In genomic region chr3:132839516-132839915, GRCm38 (mm10) we compare ENCODE assay signal across 26 mouse cellular contexts.
DNase-seq lines count a peak whose midpoint lies in the region; ATAC-seq and TF ChIP-seq lines count a peak whose summit lies in the region.
"Had no signal": no experiment of that assay in that cellular context is flagged by ENCODE, and none has a peak within 500 bp of the region (broad histone marks: within the 10 kb centered on the region; RNA-seq: fewer than 3 reads in every experiment).

No protein-coding gene starts in this region.

- TF ChIP-seq POLR2A in thymus, adult 2 months (IDR thresholded peaks at IDR 0.05; ENCODE audit: control insufficient read depth, extremely low read depth, insufficient read depth, low read length, poor library complexity), result no peak
- TF ChIP-seq POLR2A in lung, adult 2 months (IDR thresholded peaks at IDR 0.05; ENCODE audit: borderline replicate concordance, extremely low read depth, low read depth, low read length), result no peak

- no peak for ATAC-seq in midbrain, embryonic 11.5 days (ENCODE audit: low FRiP score)
- ATAC-seq in midbrain, embryonic 13.5 days, result no peak
- no peak for ATAC-seq in forebrain, embryonic 16.5 days
- ATAC-seq: forebrain, embryonic 13.5 days; hindbrain, embryonic 16.5 days had no signal

- H3K36me3 ChIP-seq in midbrain, embryonic 11.5 days (ENCODE audit: control insufficient read depth, insufficient read depth, low read length), result peaks cover 7% of the 10 kb centered on the region
- peaks cover 45% of the 10 kb centered on the region for H3K36me3 ChIP-seq in midbrain, embryonic 13.5 days
- peaks cover 9% of the 10 kb centered on the region for H3K36me3 ChIP-seq in forebrain, embryonic 16.5 days (ENCODE audit: control insufficient read depth, insufficient read depth)
- H3K36me3 ChIP-seq in thymus, adult 2 months (ENCODE audit: control insufficient read depth, insufficient read depth, low read length), result peaks cover 4% of the 10 kb centered on the region; the same call in 1 of the 2 replicates

- H3K4me2 ChIP-seq in midbrain, embryonic 11.5 days, result no peak overlapping the region
- H3K4me2 ChIP-seq in midbrain, embryonic 13.5 days (replicated peaks), result no peak overlapping the region
- H3K4me2 ChIP-seq in forebrain, embryonic 16.5 days (ENCODE audit: low read length), result no peak overlapping the region
- H3K4me2 ChIP-seq: embryonic facial prominence, embryonic 15.5 days; forebrain, embryonic 13.5 days; lung, embryonic 14.5 days; neural tube, embryonic 12.5 days had no signal

- H3K9ac ChIP-seq in midbrain, embryonic 11.5 days (ENCODE audit: low read length), result no peak overlapping the region
- H3K9ac ChIP-seq in midbrain, embryonic 13.5 days (replicated peaks), result no peak overlapping the region
- H3K9ac ChIP-seq in forebrain, embryonic 16.5 days (replicated peaks; ENCODE audit: low read depth, low read length), result no peak overlapping the region
- H3K9ac ChIP-seq: embryonic facial prominence, embryonic 15.5 days; forebrain, embryonic 13.5 days; liver, embryonic 14.5 days; lung, embryonic 14.5 days; neural tube, embryonic 12.5 days had no signal

- no peak overlapping the region for H3K27ac ChIP-seq in midbrain, embryonic 11.5 days (ENCODE audit: low read depth, low read length)
- H3K27ac ChIP-seq in midbrain, embryonic 13.5 days, result no peak overlapping the region
- H3K27ac ChIP-seq in forebrain, embryonic 16.5 days (ENCODE audit: low read length), result no peak overlapping the region
- H3K27ac ChIP-seq in thymus, adult 2 months (ENCODE audit: control insufficient read depth, insufficient read depth, low read length), result no peak overlapping the region
- H3K27ac ChIP-seq: embryonic facial prominence, embryonic 10.5 days; embryonic facial prominence, embryonic 15.5 days; forebrain, embryonic 13.5 days; heart, adult 2 months; liver, embryonic 14.5 days; midbrain, embryonic 10.5 days; neural tube, embryonic 12.5 days had no signal

- H3K27me3 ChIP-seq in midbrain, embryonic 11.5 days (ENCODE audit: control insufficient read depth, insufficient read depth, low read length), result no peaks in the 10 kb centered on the region
- no peaks in the 10 kb centered on the region for H3K27me3 ChIP-seq in midbrain, embryonic 13.5 days
- H3K27me3 ChIP-seq in forebrain, embryonic 16.5 days (replicated peaks; ENCODE audit: control insufficient read depth, insufficient read depth, low read length), result no peaks in the 10 kb centered on the region
- H3K27me3 ChIP-seq in thymus, adult 2 months (ENCODE audit: control insufficient read depth, insufficient read depth, low read length), result no peaks in the 10 kb centered on the region
- H3K27me3 ChIP-seq: embryonic facial prominence, embryonic 15.5 days; forebrain, embryonic 13.5 days; neural tube, embryonic 12.5 days had no signal

- H3K9me3 ChIP-seq in midbrain, embryonic 11.5 days (ENCODE audit: control insufficient read depth, low read length), result no peaks in the 10 kb centered on the region
- H3K9me3 ChIP-seq in midbrain, embryonic 13.5 days, result 0 out of 2 replicates have a peak, but pooled peaks cover 1% of the 10 kb centered on the region
- H3K9me3 ChIP-seq in forebrain, embryonic 16.5 days (ENCODE audit: control insufficient read depth, low read length), result no peaks in the 10 kb centered on the region
- H3K9me3 ChIP-seq: embryonic facial prominence, embryonic 10.5 days; embryonic facial prominence, embryonic 15.5 days; forebrain, embryonic 13.5 days; midbrain, embryonic 10.5 days; neural tube, embryonic 12.5 days had no signal

- whole genome bisulfite sequencing in midbrain, embryonic 11.5 days, result 88% methylated on average over 8 of the region's 8 CpGs
- 85% methylated on average over 8 of the region's 8 CpGs for WGBS in midbrain, embryonic 13.5 days
- 92% methylated on average over 8 of the region's 8 CpGs for WGBS in forebrain, embryonic 16.5 days
- 97% methylated on average over 8 of the region's 8 CpGs for WGBS in thymus, adult 2 months
- 95% methylated on average over 8 of the region's 8 CpGs for WGBS in lung, adult 2 months

- no peak for TF ChIP-seq CTCF in thymus, adult 2 months (IDR thresholded peaks at IDR 0.05; ENCODE audit: borderline replicate concordance, control insufficient read depth, extremely low read depth, insufficient read depth, low read length, poor library complexity)
- TF ChIP-seq CTCF in lung, adult 2 months (IDR thresholded peaks at IDR 0.05; ENCODE audit: insufficient read depth, low read length), result no peak

- peak; percentile 66 for DNase-seq in midbrain, embryonic 11.5 days (ENCODE audit: low spot score, missing footprints)
- DNase-seq in kidney, adult 9 months, result peak; percentile 26
- peak; percentile 67 for DNase-seq in kidney, postnatal 10 days
- DNase-seq in retina, embryonic 14.5 days (ENCODE audit: low spot score), result no peak
- no peak for DNase-seq in thymus, adult 2 months
- DNase-seq in lung, adult 2 months, result no peak
- DNase-seq: adrenal gland, adult 8-10 months; cerebellum, adult 2 months; cerebellum, postnatal 25 days; gastrocnemius, postnatal 36 days; heart, adult 2 months; layer of hippocampus, adult 9-11 months; liver; lung, embryonic 14.5 days; lung, postnatal 14 days; thymus, postnatal 25 days had no signal

- no peak overlapping the region for H3K4me3 ChIP-seq in midbrain, embryonic 11.5 days (ENCODE audit: low read depth, low read length)
- no peak overlapping the region for H3K4me3 ChIP-seq in midbrain, embryonic 13.5 days (replicated peaks)
- H3K4me3 ChIP-seq in forebrain, embryonic 16.5 days (replicated peaks; ENCODE audit: low read length), result no peak overlapping the region
- H3K4me3 ChIP-seq in thymus, adult 2 months (ENCODE audit: control insufficient read depth, insufficient read depth, low read length), result no peak overlapping the region
- H3K4me3 ChIP-seq in lung, adult 2 months (replicated peaks; ENCODE audit: extremely low read depth, low read depth, low read length), result no peak overlapping the region
- H3K4me3 ChIP-seq: embryonic facial prominence, embryonic 10.5 days; embryonic facial prominence, embryonic 15.5 days; forebrain, embryonic 13.5 days; heart, adult 2 months; midbrain, embryonic 10.5 days; myocyte; neural tube, embryonic 12.5 days had no signal

- no peaks in the 10 kb centered on the region for H3K4me1 ChIP-seq in midbrain, embryonic 11.5 days (ENCODE audit: control insufficient read depth, insufficient read depth, low read length)
- no peaks in the 10 kb centered on the region for H3K4me1 ChIP-seq in midbrain, embryonic 13.5 days (replicated peaks)
- H3K4me1 ChIP-seq in forebrain, embryonic 16.5 days (replicated peaks; ENCODE audit: control insufficient read depth, insufficient read depth, low read length), result no peaks in the 10 kb centered on the region
- H3K4me1 ChIP-seq in thymus, adult 2 months (replicated peaks; ENCODE audit: control insufficient read depth, insufficient read depth, low read length), result no peaks in the 10 kb centered on the region
- H3K4me1 ChIP-seq in lung, adult 2 months (ENCODE audit: control insufficient read depth, insufficient read depth, low read length), result 0 out of 2 replicates have a peak, but pooled peaks cover 2% of the 10 kb centered on the region
- H3K4me1 ChIP-seq: embryonic facial prominence, embryonic 10.5 days; embryonic facial prominence, embryonic 15.5 days; forebrain, embryonic 13.5 days; midbrain, embryonic 10.5 days; neural tube, embryonic 12.5 days had no signal

Comparison
In these comparisons a context has a peak if more than half of its experiments do, and no peak if none do; other contexts are left out.
1. DNase-seq: peak in midbrain, embryonic 11.5 days (single experiment), kidney, adult 9 months (single experiment) and kidney, postnatal 10 days (single experiment); none in retina, embryonic 14.5 days (single experiment), thymus, adult 2 months (single experiment) and lung, adult 2 months (single experiment).